Mouse (Mus musculus) small intestine, adult 2 months (tissue): ENCODE results near the gene Epb41l5.

ENCODE experiments used
- CTCF ChIP-seq: fragments of 200-500 bp; IDR thresholded peaks from 2 replicates; pipeline ENCODE4 v1.5.1; 2012; ENCODE audit warnings: low read depth, mild to moderate bottlenecking, control low read depth, inconsistent platforms, low read length, moderate library complexity, mixed read lengths; ENCODE audit not compliant: insufficient replicate concordance, insufficient read length; ENCODE audit errors: extremely low read depth
- POLR2A ChIP-seq: fragments of 200-500 bp; IDR thresholded peaks from 2 replicates; pipeline ENCODE4 v1.6.1; 2012; ENCODE audit warnings: low read depth, mild to moderate bottlenecking, control low read depth, inconsistent platforms, low read length, moderate library complexity

DNA sequence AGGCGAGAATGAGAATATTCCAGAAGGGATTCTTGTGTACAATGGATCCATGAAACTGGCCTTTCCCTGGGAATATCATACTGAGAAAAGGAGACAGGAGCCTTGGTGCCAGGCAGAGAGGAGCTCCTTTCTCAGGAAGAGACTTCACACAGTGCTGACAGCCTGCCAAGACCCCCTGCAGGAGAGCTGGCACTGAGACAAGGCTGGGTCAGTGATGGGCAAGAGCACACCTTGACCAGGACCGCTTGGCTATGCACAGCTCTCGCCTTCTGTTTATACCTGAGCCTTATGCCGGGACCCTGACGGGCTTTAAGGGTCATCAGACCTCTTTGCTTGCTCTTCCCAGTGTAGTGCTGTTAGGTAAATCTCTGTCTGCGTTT lies 153.4 kb downstream of the Epb41l5 start:
- TF ChIP-seq CTCF (no peak), POLR2A (no peak)
